Mouse (Mus musculus) kidney, adult 2 months (tissue): ENCODE results near the gene Ugt1a5.

ENCODE experiments used
- CTCF ChIP-seq: fragments of 200-500 bp; conservative IDR thresholded peaks from 2 replicates; pipeline ENCODE4 v1.5.1; 2011; ENCODE audit warnings: low read depth, mild to moderate bottlenecking, control low read depth, low read length, moderate library complexity, mixed read lengths; ENCODE audit not compliant: insufficient read depth, insufficient read length
- POLR2A ChIP-seq: fragments of 200-500 bp; IDR thresholded peaks from one replicate; pipeline ENCODE4 v1.6.1; 2011; ENCODE audit warnings: low read depth, low read length, control low read depth

DNA sequence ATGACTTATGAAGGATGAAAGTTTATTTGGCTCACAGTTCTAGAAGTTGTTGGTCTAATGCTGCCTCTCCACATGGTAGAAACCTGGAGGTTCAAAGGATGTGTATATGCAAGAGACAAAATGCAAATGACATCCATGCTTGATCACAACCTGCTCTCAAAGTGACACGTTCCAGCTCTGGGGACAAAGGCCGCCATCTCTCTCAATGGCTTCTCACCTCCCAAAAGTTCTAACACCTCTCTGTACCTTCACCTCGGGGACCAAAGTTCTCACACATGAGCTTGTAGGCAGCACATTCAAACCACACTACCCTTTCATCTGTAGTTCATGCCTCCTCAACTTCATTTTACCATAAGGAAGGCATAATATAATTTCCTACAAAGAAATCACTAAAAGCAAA lies 51.8 kb downstream of the Ugt1a5 start:
- TF ChIP-seq POLR2A: no peak
- no peak for TF ChIP-seq CTCF
